Mouse (Mus musculus): ENCODE results near the gene Kremen1. TPM values are rescaled to one million over a fixed set of nuclear protein-coding genes. Genes with fewer than 3 reads are reported as not detected.

The Kremen1 gene
- polyA plus RNA-seq, 1 experiment = 2.1 TPM

DNA sequence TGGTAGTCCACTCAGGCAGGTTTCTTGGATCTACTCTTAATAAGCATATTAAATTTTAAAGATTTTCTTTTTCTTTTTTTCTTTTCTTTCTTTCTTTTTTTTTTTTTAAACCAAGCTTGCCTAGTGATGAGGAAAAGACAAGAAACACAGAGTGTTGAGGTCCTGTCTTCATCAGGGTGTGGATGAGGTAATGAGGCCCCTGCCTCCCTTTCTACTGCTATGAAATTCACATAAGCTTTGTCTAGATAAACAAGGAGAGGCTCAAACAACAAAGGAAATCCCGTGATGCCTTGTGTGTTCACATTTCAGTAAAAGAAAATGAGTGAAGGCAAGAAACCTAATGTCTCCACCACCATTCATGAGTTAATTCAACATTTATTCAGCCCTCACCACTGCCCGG lies 13.2 kb downstream of the Kremen1 start:
- no peak overlapping the region for H3K4me3 ChIP-seq (replicated peaks; ENCODE audit: control insufficient read depth, low read depth, low read length)
- no peak for TF ChIP-seq POLR2A (IDR thresholded peaks at IDR 0.05; ENCODE audit: borderline replicate concordance, control insufficient read depth, low read depth, low read length)
- no peak for TF ChIP-seq CTCF (IDR thresholded peaks at IDR 0.05; ENCODE audit: control insufficient read depth, insufficient read depth, low read length)
- WGBS = 82% methylated on average over 2 of the region's 2 CpGs
- H3K4me1 ChIP-seq (ENCODE audit: control insufficient read depth, insufficient read depth, low read length) = no peaks in the 10 kb centered on the region
- H3K27ac ChIP-seq (ENCODE audit: control insufficient read depth, insufficient read depth, low read depth, low read length, poor library complexity) = no peak overlapping the region

DNA sequence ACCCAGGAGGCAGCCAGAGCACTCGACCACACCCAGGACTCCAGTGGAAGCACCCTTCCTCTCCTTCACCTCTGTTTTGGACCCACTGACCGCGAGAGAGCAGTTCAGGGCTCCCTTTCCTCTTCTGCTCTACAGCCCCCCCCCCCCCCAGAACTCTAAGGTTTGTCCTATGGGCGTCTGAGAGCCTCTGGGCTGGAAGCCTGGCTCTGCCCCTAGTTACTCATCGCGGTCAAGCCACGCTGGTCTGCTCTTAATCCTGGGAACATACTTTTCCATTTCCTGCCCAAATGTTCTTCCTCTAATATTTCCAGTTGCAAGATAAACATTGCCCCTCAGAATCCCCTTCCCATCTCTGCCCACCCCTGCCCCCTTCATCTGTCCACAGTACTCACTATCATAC lies 15.9 kb downstream of the Kremen1 start:
- no peak overlapping the region for H3K4me3 ChIP-seq (replicated peaks; ENCODE audit: control insufficient read depth, low read depth, low read length)
- 64% methylated on average over 7 of the region's 7 CpGs for WGBS

DNA sequence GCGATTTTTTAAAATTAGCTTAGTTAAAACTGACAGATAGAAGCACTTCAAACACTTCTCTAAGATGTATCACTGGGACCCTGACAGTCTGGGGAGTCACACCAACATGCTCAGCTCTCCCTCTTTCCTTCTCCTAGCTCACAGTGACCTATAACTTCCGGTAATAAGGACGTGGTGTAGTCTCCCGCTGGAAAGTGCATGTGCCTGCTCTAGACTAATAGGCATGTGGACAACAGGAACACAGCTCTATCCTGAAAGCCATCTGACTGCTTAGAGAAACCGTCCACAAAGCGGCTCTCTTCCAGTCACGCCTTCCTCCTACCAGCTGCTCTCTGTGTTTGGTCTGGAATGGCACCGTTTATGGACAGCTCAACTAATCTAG lies 16.6 kb downstream of the Kremen1 start:
- H3K27ac ChIP-seq (ENCODE audit: control insufficient read depth, insufficient read depth, low read depth, low read length, poor library complexity) = no peak overlapping the region
- 69% methylated on average over 8 of the region's 8 CpGs for WGBS
- no peak for TF ChIP-seq POLR2A (IDR thresholded peaks at IDR 0.05; ENCODE audit: borderline replicate concordance, control insufficient read depth, low read depth, low read length)
- no peak for TF ChIP-seq CTCF (IDR thresholded peaks at IDR 0.05; ENCODE audit: control insufficient read depth, insufficient read depth, low read length)
- H3K4me1 ChIP-seq (ENCODE audit: control insufficient read depth, insufficient read depth, low read length) = no peaks in the 10 kb centered on the region
- no peak overlapping the region for H3K4me3 ChIP-seq (replicated peaks; ENCODE audit: control insufficient read depth, low read depth, low read length)

More for the DNA sequence above, 15.9 kb downstream of the Kremen1 start:
- Histone ChIP-seq H3K4me1 (ENCODE audit: control insufficient read depth, insufficient read depth, low read length) (no peaks in the 10 kb centered on the region), H3K27ac (ENCODE audit: control insufficient read depth, insufficient read depth, low read depth, low read length, poor library complexity) (no peak overlapping the region)
- TF ChIP-seq POLR2A (IDR thresholded peaks at IDR 0.05; ENCODE audit: borderline replicate concordance, control insufficient read depth, low read depth, low read length) (no peak), CTCF (IDR thresholded peaks at IDR 0.05; ENCODE audit: control insufficient read depth, insufficient read depth, low read length) (no peak)

DNA sequence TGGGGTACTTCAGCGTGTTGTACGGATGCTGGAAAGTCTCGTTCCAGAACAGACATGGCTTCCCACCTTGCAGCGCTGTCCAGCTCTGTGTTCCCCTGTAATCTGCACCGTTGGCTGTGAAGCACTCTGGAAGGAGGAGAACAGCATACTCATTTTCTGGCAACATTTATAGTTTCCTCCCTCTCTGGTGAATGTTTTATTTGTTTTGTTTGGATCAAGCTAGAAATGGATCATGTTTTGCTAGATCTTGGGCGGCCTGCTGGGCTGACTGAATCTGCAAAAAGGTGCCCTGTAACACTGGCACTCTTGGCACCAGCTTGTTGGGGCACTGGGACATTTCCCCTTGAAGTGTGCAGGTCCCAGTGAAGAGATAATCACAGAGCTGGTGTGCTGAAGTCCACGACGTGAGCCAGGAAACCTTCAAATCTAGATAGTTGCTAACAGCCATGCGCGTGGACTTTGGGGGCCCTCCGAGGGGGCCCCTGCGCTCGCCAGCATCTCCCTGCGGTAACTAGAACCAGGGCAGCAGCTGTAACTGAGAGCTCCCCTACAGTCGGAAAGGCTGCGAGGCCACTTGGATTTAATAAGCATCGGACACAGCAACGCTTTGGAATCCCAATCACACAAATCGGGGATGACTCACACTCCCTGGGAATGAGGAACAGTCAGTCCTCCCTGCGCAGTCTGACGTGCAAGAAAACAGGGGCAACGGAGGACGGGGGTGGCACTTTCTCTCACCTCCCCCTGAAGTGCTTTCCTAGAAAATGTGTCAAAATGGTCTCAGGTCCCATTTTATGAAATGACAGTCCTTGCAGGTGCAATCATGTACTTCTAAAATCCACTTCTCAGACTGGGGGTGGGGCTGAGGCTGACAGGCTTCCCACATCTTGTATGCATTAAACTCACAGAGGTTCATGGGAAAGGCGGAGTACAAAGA lies 17.3 kb downstream of the Kremen1 start:
- Histone ChIP-seq H3K4me1 (ENCODE audit: control insufficient read depth, insufficient read depth, low read length) (no peaks in the 10 kb centered on the region), H3K4me3 (replicated peaks; ENCODE audit: control insufficient read depth, low read depth, low read length) (no peak overlapping the region), H3K27ac (ENCODE audit: control insufficient read depth, insufficient read depth, low read depth, low read length, poor library complexity) (no peak overlapping the region)
- WGBS = 71% methylated on average over 24 of the region's 24 CpGs
- TF ChIP-seq POLR2A (IDR thresholded peaks at IDR 0.05; ENCODE audit: borderline replicate concordance, control insufficient read depth, low read depth, low read length) = no peak
- TF ChIP-seq CTCF (IDR thresholded peaks at IDR 0.05; ENCODE audit: control insufficient read depth, insufficient read depth, low read length) = no peak

DNA sequence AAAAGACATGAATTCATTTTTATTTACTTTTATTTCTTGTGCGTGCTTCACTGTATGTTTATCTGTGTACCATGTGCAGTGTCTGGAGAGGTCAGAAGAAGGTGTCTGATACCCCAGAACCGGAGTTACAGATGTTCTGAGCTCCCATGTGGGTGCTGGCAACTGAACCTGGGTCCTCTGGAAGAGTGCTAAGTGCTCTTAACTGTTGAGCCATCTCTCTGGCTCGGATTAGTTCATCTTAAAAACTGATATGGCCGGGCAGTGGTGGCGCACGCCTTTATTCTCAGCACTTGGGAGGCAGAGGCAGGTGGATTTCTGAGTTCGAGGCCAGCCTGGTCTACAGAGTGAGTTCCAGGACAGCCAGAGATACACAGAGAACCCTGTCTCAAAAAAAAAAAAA lies 18.1 kb downstream of the Kremen1 start:
- TF ChIP-seq POLR2A (IDR thresholded peaks at IDR 0.05; ENCODE audit: borderline replicate concordance, control insufficient read depth, low read depth, low read length) = no peak
- TF ChIP-seq CTCF (IDR thresholded peaks at IDR 0.05; ENCODE audit: control insufficient read depth, insufficient read depth, low read length) = no peak
- 78% methylated on average over 7 of the region's 7 CpGs for WGBS
- Histone ChIP-seq H3K4me1 (ENCODE audit: control insufficient read depth, insufficient read depth, low read length) (no peaks in the 10 kb centered on the region), H3K27ac (ENCODE audit: control insufficient read depth, insufficient read depth, low read depth, low read length, poor library complexity) (no peak overlapping the region), H3K4me3 (replicated peaks; ENCODE audit: control insufficient read depth, low read depth, low read length) (no peak overlapping the region)

DNA sequence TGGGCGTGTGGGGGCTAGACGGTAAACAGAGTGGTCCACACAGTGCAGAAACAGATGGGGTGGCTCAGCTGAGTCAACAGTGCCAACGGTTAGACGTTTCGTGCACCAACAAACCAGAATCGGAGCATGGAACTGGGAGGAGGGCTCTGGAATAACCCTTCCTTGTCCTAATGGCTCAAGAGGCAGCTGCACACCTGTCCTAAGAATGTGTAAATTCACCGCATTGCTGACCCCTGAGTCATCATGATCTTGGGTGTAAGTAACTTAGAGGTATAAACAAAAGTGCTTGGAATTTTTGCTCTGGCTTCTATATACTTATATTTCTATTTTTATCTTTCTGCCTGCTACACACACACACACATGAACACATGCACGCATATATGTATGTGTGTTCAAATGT lies 19.2 kb downstream of the Kremen1 start:
- H3K4me3 ChIP-seq (replicated peaks; ENCODE audit: control insufficient read depth, low read depth, low read length) = no peak overlapping the region
- no peak overlapping the region for H3K27ac ChIP-seq (ENCODE audit: control insufficient read depth, insufficient read depth, low read depth, low read length, poor library complexity)
- TF ChIP-seq CTCF (IDR thresholded peaks at IDR 0.05; ENCODE audit: control insufficient read depth, insufficient read depth, low read length) (no peak), POLR2A (IDR thresholded peaks at IDR 0.05; ENCODE audit: borderline replicate concordance, control insufficient read depth, low read depth, low read length) (no peak)
- WGBS = 88% methylated on average over 8 of the region's 8 CpGs
- H3K4me1 ChIP-seq (ENCODE audit: control insufficient read depth, insufficient read depth, low read length) = no peaks in the 10 kb centered on the region

DNA sequence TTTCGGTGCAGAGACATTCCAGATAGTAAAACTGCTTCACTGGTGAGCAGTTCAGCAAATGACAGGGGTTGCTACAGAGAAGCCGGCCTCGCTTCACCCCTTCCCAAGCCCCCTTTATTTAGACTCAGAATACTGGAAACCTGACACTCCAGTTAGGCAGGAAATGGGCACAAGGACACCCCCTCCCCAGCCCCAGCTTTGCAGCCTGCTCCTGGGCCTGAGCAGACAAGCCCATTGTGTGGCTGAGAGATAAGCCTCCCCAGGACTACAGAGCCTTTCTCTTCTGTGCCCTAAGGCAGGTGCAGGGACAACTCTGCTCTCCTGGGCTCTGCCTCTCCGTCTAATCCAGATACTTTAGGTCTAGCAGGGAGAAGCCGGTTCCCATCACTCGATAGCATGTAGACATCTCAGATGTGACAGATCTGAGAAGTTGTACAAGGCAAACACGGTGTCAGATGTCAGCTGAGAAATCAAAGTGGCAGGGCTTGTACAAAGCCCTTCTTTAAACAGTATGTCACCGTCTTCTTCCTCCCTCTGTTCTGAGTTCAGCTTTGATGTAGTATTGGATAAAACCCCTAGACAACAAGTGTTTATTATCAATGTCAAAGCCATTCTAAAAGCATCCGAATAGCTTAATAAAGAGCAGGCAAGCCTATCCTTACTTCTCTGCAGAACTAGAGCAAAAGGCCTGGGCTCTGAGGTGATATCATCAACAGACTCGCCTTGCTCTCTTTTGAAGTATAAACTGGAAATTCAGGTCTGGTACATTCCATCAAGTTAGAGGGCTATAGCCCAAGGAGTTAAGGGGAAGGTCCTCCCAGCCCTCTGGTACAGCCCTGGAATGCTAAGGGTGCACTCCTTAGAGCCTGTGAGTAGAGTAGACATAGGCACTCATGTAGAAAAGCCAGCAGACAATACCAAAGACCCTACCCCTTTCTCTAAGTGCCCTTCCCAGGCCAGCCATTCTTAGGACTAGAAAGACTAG lies 21.4 kb downstream of the Kremen1 start:
- TF ChIP-seq CTCF (IDR thresholded peaks at IDR 0.05; ENCODE audit: control insufficient read depth, insufficient read depth, low read length) = no peak
- no peak for TF ChIP-seq POLR2A (IDR thresholded peaks at IDR 0.05; ENCODE audit: borderline replicate concordance, control insufficient read depth, low read depth, low read length)
- Histone ChIP-seq H3K27ac (ENCODE audit: control insufficient read depth, insufficient read depth, low read depth, low read length, poor library complexity) (no peak overlapping the region), H3K4me1 (ENCODE audit: control insufficient read depth, insufficient read depth, low read length) (no peaks in the 10 kb centered on the region), H3K4me3 (replicated peaks; ENCODE audit: control insufficient read depth, low read depth, low read length) (no peak overlapping the region)
- WGBS = 60% methylated on average over 10 of the region's 10 CpGs

Measured in bone marrow, adult 2 months (tissue).